Mouse (Mus musculus) small intestine, adult 2 months (tissue): ENCODE measurements around the gene Phf5a. TPM values are rescaled to one million over a fixed set of nuclear protein-coding genes. Genes with fewer than 3 reads are reported as not detected.

ENCODE experiments used
- H3K27ac ChIP-seq: fragments of 200-500 bp; 2 replicates; pipeline ENCODE4 v1.5.1; 2012; ENCODE audit warnings: low read depth, low read length, control low read depth, inconsistent platforms; ENCODE audit not compliant: insufficient read depth
- H3K27me3 ChIP-seq: fragments of 200-500 bp; 2 replicates; pipeline ENCODE4 v1.6.1; 2012; ENCODE audit warnings: mild to moderate bottlenecking, moderate library complexity, low read length, inconsistent platforms; ENCODE audit not compliant: control insufficient read depth, insufficient read depth
- H3K36me3 ChIP-seq: fragments of 200-500 bp; 2 replicates; pipeline ENCODE4 v1.6.1; 2012; ENCODE audit warnings: mild to moderate bottlenecking, low read length, control low read depth, inconsistent platforms; ENCODE audit not compliant: control insufficient read depth, insufficient read depth
- H3K4me1 ChIP-seq: fragments of 200-500 bp; 2 replicates; pipeline ENCODE4 v1.6.1; 2012; ENCODE audit warnings: low read length, inconsistent platforms, mixed read lengths; ENCODE audit not compliant: control insufficient read depth, insufficient read depth, insufficient read length
- H3K4me3 ChIP-seq: fragments of 200-500 bp; 2 replicates; pipeline ENCODE4 v1.5.1; 2012; ENCODE audit warnings: low read depth, mild to moderate bottlenecking, control low read depth, inconsistent platforms, low read length, moderate library complexity
- CTCF ChIP-seq: fragments of 200-500 bp; IDR thresholded peaks from 2 replicates; pipeline ENCODE4 v1.5.1; 2012; ENCODE audit warnings: low read depth, mild to moderate bottlenecking, control low read depth, inconsistent platforms, low read length, moderate library complexity, mixed read lengths; ENCODE audit not compliant: insufficient replicate concordance, insufficient read length; ENCODE audit errors: extremely low read depth
- POLR2A ChIP-seq: fragments of 200-500 bp; IDR thresholded peaks from 2 replicates; pipeline ENCODE4 v1.6.1; 2012; ENCODE audit warnings: low read depth, mild to moderate bottlenecking, control low read depth, inconsistent platforms, low read length, moderate library complexity
- WGBS: fragments of 180-500 bp; shearing (Covaris S2); methylation state at CpG from one replicate; pipeline ENCODE4 v1.1.7; 2018; 5-methylcytosine and 5-hydroxymethylcytosine counted together
- polyA plus RNA-seq: library from polyadenylated mRNA; depleted of rRNA; stranded (reverse); fragments of >200 nt; gene quantifications from 2 replicates; pipeline ENCODE4 v1.2.3, GENCODE M21; 2012

Phf5a gene
- polyA plus RNA-seq, 1 experiment = 47.0 TPM

DNA sequence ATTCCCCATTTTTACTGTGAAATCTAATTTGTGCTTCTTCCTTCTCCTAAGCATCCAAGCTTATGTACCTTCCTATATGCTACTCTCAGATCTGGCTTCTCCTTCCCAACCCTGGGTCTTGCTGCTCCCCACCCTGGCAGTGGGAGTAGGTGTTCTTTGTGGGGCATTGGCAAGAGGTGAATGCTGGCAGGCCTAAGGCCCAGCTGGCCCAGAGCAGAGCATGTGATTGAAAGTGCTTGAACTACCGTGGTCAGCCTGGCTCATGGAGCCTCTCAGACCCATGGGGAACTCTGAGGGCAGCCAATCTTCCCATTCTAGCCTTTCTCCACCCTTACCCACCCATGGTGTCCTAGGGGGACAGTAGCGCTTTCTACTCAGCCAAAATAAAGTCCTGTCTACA, 24.7 kb upstream of the Phf5a start:
- WGBS = 67% methylated on average over 2 of the region's 2 CpGs

DNA sequence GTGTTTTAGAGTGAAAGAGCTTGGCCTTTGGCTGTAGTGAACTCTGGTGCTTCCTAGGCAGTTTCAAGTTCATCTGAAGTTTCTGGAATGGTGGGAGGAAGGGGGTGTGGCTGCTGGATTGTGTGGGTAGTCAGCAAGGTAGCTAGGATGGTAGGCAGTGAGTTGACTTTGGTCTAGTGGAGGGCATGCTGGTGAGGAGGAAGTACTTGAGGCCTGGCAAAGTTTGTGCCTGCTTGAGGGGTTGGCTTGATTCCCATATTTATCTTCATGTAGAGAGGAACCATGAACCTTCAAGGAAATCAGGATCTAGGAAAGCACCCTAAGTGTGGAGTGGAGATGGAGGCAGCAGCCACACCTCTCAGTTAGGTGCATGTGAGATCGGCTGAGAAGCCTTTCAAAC, 22.3 kb upstream of the Phf5a start:
- TF ChIP-seq CTCF = no peak
- TF ChIP-seq POLR2A = no peak
- H3K27me3 ChIP-seq = no peaks in the 10 kb centered on the region
- no peak overlapping the region for H3K4me3 ChIP-seq
- WGBS = 23% methylated on average over 1 of the region's 1 CpGs
- H3K27ac ChIP-seq = peak overlapping the region; percentile 84
- H3K4me1 ChIP-seq = peaks cover 34% of the 10 kb centered on the region
- H3K36me3 ChIP-seq = peaks cover 62% of the 10 kb centered on the region

More for the DNA sequence above, 24.7 kb upstream of the Phf5a start:
- TF ChIP-seq POLR2A = no peak
- TF ChIP-seq CTCF = no peak
- Histone ChIP-seq H3K27me3 (no peaks in the 10 kb centered on the region), H3K4me3 (no peak overlapping the region), H3K27ac (no peak overlapping the region), H3K36me3 (peaks cover 59% of the 10 kb centered on the region), H3K4me1 (peaks cover 38% of the 10 kb centered on the region)

DNA sequence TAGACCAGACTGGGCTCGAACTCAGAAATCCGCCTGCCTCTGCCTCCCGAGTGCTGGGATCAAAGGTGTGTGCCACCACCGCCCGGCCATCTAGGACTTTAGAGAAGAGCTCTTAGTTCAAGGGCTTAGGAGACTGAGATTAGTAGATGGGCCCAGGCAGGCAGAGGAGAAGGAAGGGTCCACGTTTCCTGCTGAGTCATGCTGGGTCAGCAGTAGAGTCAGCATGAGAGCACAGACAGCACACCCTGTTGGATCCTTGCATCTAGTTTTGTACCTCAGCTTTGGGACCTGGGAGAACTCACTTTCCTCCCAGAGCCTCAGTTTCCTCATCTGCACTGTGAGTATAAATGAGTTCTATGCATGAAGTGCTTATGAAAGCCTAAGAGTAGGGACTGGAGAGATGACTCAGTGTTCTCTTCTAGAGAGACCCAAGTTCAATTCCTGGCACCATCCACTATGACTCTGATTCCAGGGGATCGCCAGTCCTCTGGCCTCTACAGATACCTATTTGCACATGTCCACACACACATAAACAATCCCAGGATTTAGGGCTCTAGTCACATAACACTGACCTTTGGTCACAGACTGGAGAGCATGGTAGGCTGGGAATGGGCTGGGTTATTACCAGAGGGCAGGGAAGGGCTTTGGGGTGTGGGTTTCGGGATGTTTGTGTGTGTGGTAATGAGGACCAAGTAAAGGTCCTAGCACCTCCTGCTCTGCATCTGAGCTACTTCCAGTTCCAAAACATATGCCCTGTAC, 20.3 kb upstream of the Phf5a start:
- TF ChIP-seq CTCF (no peak), POLR2A (no peak)
- 61% methylated on average over 8 of the region's 8 CpGs for WGBS
- Histone ChIP-seq H3K27ac (peak overlapping the region; percentile 81), H3K4me1 (peaks cover 24% of the 10 kb centered on the region), H3K27me3 (no peaks in the 10 kb centered on the region), H3K4me3 (no peak overlapping the region), H3K36me3 (peaks cover 58% of the 10 kb centered on the region)

DNA sequence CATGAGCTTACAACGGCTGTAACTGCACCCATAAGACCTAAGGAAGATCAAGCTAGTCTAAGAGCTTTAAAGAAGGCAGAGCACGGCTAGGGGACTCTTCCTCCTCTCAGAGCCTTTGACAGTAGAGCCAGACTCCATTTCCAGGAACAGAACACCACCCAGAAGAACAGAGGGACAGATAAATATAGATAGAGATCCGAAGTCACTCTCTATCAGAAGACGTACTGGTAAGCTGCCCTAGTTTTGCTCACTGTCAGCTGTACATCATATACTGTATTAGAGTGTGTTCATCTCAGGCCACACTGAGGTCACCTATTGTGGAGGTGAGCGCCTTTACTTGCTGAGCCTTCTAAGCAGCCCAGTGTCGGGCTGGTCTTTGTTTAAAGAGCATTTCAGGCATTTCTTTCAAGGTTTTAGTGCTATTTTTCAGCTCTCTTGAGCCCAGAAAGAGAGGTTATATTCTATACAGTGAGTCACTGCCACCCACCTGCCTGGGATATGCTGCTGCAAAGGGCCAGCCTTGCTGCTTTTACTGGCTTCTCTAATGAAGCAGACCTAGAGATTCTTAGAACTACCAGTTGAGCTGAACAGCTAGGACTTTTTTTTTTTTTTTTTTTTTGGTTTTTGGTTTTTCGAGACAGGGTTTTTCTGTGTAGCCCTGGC, 19.6 kb upstream of the Phf5a start:
- H3K4me3 ChIP-seq = no peak overlapping the region
- H3K36me3 ChIP-seq = peaks cover 56% of the 10 kb centered on the region
- no peaks in the 10 kb centered on the region for H3K27me3 ChIP-seq
- WGBS = 87% methylated on average over 7 of the region's 7 CpGs
- TF ChIP-seq CTCF (no peak), POLR2A (no peak)
- peak overlapping the region; percentile 81; the same call in 1 of the 2 replicates for H3K27ac ChIP-seq
- peaks cover 22% of the 10 kb centered on the region for H3K4me1 ChIP-seq

DNA sequence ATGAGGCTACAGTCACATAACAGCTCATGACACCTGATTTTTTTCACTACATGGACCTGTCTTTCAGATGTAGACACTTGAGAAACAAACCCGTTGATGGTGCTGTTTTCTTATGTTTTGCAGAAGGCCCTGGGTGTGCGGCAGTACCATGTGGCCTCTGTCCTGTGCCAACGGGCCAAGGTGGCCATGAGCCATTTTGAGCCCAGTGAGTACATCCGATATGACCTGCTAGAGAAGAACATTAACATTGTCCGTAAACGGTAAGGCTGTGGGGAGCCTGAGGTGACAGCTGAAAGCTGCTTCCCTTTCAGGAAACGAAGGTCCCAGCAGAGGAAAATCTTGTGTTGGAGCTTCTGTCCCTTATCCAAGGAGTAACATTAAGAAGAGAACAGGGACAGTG, 17.5 kb upstream of the Phf5a start:
- Histone ChIP-seq H3K36me3 (peaks cover 43% of the 10 kb centered on the region), H3K27ac (no peak overlapping the region), H3K4me3 (no peak overlapping the region), H3K27me3 (no peaks in the 10 kb centered on the region), H3K4me1 (peaks cover 17% of the 10 kb centered on the region)
- TF ChIP-seq CTCF = no peak
- TF ChIP-seq POLR2A = no peak
- WGBS = 90% methylated on average over 7 of the region's 7 CpGs

DNA sequence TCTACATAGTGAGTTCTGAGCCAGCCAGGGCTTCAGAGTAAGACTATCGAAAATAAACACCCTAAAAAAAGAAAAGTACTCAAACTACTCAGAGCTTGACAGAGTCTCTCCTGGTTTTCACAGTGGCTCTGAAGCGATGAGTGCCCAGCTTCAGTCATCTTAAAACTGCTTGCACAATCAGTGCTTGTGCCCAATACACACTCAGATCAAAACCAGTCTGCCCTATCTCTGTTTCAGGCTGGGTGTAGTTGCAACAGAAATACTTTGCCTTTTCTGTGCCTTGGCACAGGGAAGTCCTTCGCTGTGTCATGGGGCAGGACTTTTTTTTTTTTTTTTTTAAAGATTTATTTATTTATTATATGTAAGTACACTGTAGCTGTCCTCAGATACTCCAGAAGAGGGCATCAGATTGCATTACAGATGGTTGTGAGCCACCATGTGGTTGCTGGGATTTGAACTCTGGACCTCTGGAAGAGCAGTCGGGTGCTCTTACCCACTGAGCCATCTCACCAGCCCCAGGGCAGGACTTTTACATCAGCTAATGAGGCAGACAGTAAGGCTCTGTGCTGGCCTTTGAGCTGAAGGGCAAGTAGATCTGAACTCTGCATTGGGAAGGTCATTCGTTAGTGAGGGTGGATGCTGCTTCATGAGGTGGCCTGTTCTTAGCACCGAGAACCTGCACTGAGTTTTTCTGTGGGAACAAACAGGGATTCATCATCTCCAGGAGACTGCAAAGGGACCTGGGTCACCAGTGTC, 15.3 kb upstream of the Phf5a start:
- TF ChIP-seq CTCF = no peak
- no peak for TF ChIP-seq POLR2A
- H3K36me3 ChIP-seq = peaks cover 33% of the 10 kb centered on the region
- H3K4me1 ChIP-seq = peaks cover 16% of the 10 kb centered on the region
- no peak overlapping the region for H3K4me3 ChIP-seq
- peak overlapping the region; percentile 14; the same call in 1 of the 2 replicates for H3K27ac ChIP-seq
- no peaks in the 10 kb centered on the region for H3K27me3 ChIP-seq
- WGBS = 75% methylated on average over 6 of the region's 6 CpGs
